Mouse (Mus musculus): ENCODE data around the gene Akap10.

DNA sequence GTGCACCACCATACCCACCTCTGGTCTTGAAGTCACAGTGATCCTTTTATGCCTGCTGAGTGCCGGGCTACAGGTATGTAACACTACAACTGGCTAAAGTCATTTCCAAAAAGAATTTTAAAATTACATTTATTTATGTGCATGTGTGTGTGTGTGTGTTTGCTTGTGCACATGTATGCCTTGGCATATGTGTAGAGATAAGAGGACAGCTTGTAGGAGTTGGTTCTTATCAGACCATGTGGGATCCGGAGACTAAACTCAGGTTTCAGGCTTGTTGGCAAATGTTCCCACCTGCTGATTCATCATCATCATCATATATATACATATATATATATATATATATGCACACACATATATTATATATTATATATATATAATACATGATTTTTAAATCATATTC, 38.8 kb upstream of the Akap10 start:
- no peak for TF ChIP-seq CTCF (IDR thresholded peaks at IDR 0.05)
- no peak for TF ChIP-seq EP300 (IDR thresholded peaks at IDR 0.05)
